Mouse (Mus musculus) liver, embryonic 15.5 days (tissue): Measurements from ENCODE around the gene Fgf9. TPM values are rescaled to one million over a fixed set of nuclear protein-coding genes. Genes with fewer than 3 reads are reported as not detected.

Source experiments
- ATAC-seq: fragments of 200-750 bp; cut with Nextera tagmentation; 2 replicates; pipeline ENCODE4 v1.8.0; 2017; ENCODE audit warnings: moderate number of reproducible peaks, mild to moderate bottlenecking, moderate library complexity; ENCODE audit not compliant: insufficient read depth
- H3K27ac ChIP-seq: fragments of 300-500 bp; sonication (generic); replicated peaks from 2 replicates; pipeline ENCODE4 v1.5.1; 2015; ENCODE audit warnings: mild to moderate bottlenecking, inconsistent platforms
- H3K27me3 ChIP-seq: fragments of 300-500 bp; sonication (generic); 2 replicates; pipeline ENCODE4 v1.6.1; 2015; ENCODE audit warnings: mild to moderate bottlenecking, inconsistent platforms
- H3K36me3 ChIP-seq: fragments of 300-500 bp; sonication (generic); replicated peaks from 2 replicates; pipeline ENCODE4 v1.6.1; 2015; ENCODE audit warnings: moderate library complexity, mild to moderate bottlenecking, inconsistent platforms
- H3K4me1 ChIP-seq: fragments of 300-500 bp; sonication (generic); replicated peaks from 2 replicates; pipeline ENCODE4 v1.6.1; 2015; ENCODE audit warnings: inconsistent platforms
- H3K4me2 ChIP-seq: fragments of 300-500 bp; sonication (generic); 2 replicates; pipeline ENCODE4 v1.6.1; 2015; ENCODE audit warnings: moderate library complexity, mild to moderate bottlenecking, inconsistent platforms
- H3K4me3 ChIP-seq: fragments of 300-500 bp; sonication (generic); replicated peaks from 2 replicates; pipeline ENCODE4 v1.5.1; 2015; ENCODE audit warnings: mild to moderate bottlenecking, inconsistent platforms
- H3K9ac ChIP-seq: fragments of 300-500 bp; sonication (generic); 2 replicates; pipeline ENCODE4 v1.6.1; 2015; ENCODE audit warnings: moderate library complexity, mild to moderate bottlenecking, inconsistent platforms
- H3K9me3 ChIP-seq: fragments of 300-500 bp; sonication (generic); replicated peaks from 2 replicates; pipeline ENCODE4 v1.6.1; 2016; ENCODE audit warnings: inconsistent platforms
- WGBS: fragments of 180-500 bp; shearing (Covaris S2); methylation state at CpG from one replicate; pipeline ENCODE4 v1.1.7; 2015; ENCODE audit warnings: mixed read lengths; ENCODE audit not compliant: insufficient replicate concordance; 5-methylcytosine and 5-hydroxymethylcytosine counted together
- polyA plus RNA-seq: library from polyadenylated mRNA; unstranded; fragments of >200 nt; fragmentation: Nextera tagmentation; extraction: Ambion mirVana; gene quantifications from 2 replicates; pipeline ENCODE4 v1.2.1, GENCODE M21; 2015

Fgf9 gene
- polyA plus RNA-seq, 1 experiment from 2014 or later = 0.30 TPM

- no peak for ATAC-seq
- no peak overlapping the region for H3K4me3 ChIP-seq
- 68% methylated on average over 5 of the region's 5 CpGs for WGBS
- no peaks in the 10 kb centered on the region for H3K36me3 ChIP-seq
- H3K9me3 ChIP-seq = no peaks in the 10 kb centered on the region
- no peak overlapping the region for H3K27ac ChIP-seq
- no peak overlapping the region for H3K9ac ChIP-seq
- H3K4me2 ChIP-seq = no peak overlapping the region
- 0 out of 2 replicates have a peak, but pooled peaks cover 4% of the 10 kb centered on the region for H3K27me3 ChIP-seq
- H3K4me1 ChIP-seq = no peaks in the 10 kb centered on the region
Observed at GRCm38 (mm10) chr14:58089486-58089885, 19.1 kb downstream of the Fgf9 start.

- Histone ChIP-seq H3K4me2 (no peak overlapping the region), H3K27me3 (0 out of 2 replicates have a peak, but pooled peaks cover under 1% of the 10 kb centered on the region), H3K36me3 (no peaks in the 10 kb centered on the region), H3K9me3 (no peaks in the 10 kb centered on the region), H3K27ac (no peak overlapping the region), H3K4me3 (no peak overlapping the region), H3K4me1 (no peaks in the 10 kb centered on the region), H3K9ac (no peak overlapping the region)
- 57% methylated on average over 10 of the region's 10 CpGs for WGBS
- ATAC-seq = no peak
Observed at GRCm38 (mm10) chr14:58091321-58091720, 21.0 kb downstream of the Fgf9 start.

GRCm38 (mm10) chr14:58099599-58099998 is 29.3 kb downstream of the Fgf9 start:
- H3K4me3 ChIP-seq = no peak overlapping the region
- H3K9me3 ChIP-seq = no peaks in the 10 kb centered on the region
- H3K9ac ChIP-seq = no peak overlapping the region
- no peak overlapping the region for H3K27ac ChIP-seq
- no peak for ATAC-seq
- H3K4me2 ChIP-seq = no peak overlapping the region
- no peaks in the 10 kb centered on the region for H3K4me1 ChIP-seq
- no peaks in the 10 kb centered on the region for H3K36me3 ChIP-seq
- no peaks in the 10 kb centered on the region for H3K27me3 ChIP-seq
- 74% methylated on average over 8 of the region's 8 CpGs for WGBS

- Histone ChIP-seq H3K9me3 (no peaks in the 10 kb centered on the region), H3K4me2 (no peak overlapping the region), H3K9ac (no peak overlapping the region), H3K27me3 (no peaks in the 10 kb centered on the region), H3K36me3 (no peaks in the 10 kb centered on the region), H3K4me1 (no peaks in the 10 kb centered on the region), H3K27ac (no peak overlapping the region), H3K4me3 (no peak overlapping the region)
- 27% methylated on average over 6 of the region's 6 CpGs for WGBS
- ATAC-seq = no peak
Observed at GRCm38 (mm10) chr14:58101298-58101697, 31.0 kb downstream of the Fgf9 start.

- Histone ChIP-seq H3K36me3 (no peaks in the 10 kb centered on the region), H3K27me3 (no peaks in the 10 kb centered on the region), H3K9ac (no peak overlapping the region), H3K4me3 (no peak overlapping the region), H3K9me3 (no peaks in the 10 kb centered on the region), H3K4me1 (no peaks in the 10 kb centered on the region), H3K4me2 (no peak overlapping the region), H3K27ac (no peak overlapping the region)
- WGBS = 58% methylated on average over 8 of the region's 8 CpGs
- ATAC-seq = no peak
Observed at GRCm38 (mm10) chr14:58104266-58104665, 33.9 kb downstream of the Fgf9 start.

GRCm38 (mm10) chr14:58105596-58105995 is 35.2 kb downstream of the Fgf9 start:
- H3K4me1 ChIP-seq = no peaks in the 10 kb centered on the region
- no peak overlapping the region for H3K4me3 ChIP-seq
- no peak overlapping the region for H3K4me2 ChIP-seq
- no peak overlapping the region for H3K9ac ChIP-seq
- no peak overlapping the region for H3K27ac ChIP-seq
- no peaks in the 10 kb centered on the region for H3K9me3 ChIP-seq
- no peak for ATAC-seq
- 63% methylated on average over 5 of the region's 5 CpGs for WGBS
- H3K36me3 ChIP-seq = no peaks in the 10 kb centered on the region
- no peaks in the 10 kb centered on the region for H3K27me3 ChIP-seq

- Histone ChIP-seq H3K27ac (no peak overlapping the region), H3K4me3 (no peak overlapping the region), H3K9me3 (no peaks in the 10 kb centered on the region), H3K4me1 (no peaks in the 10 kb centered on the region), H3K36me3 (no peaks in the 10 kb centered on the region), H3K4me2 (no peak overlapping the region), H3K9ac (no peak overlapping the region), H3K27me3 (no peaks in the 10 kb centered on the region)
- no peak for ATAC-seq
- 78% methylated on average over 9 of the region's 9 CpGs for WGBS
Observed at GRCm38 (mm10) chr14:58109601-58110000, 39.3 kb downstream of the Fgf9 start.

- H3K27ac ChIP-seq = no peak overlapping the region
- WGBS = 77% methylated on average over 10 of the region's 10 CpGs
- H3K4me3 ChIP-seq = no peak overlapping the region
- H3K9me3 ChIP-seq = no peaks in the 10 kb centered on the region
- H3K36me3 ChIP-seq = no peaks in the 10 kb centered on the region
- H3K4me2 ChIP-seq = no peak overlapping the region
- no peak overlapping the region for H3K9ac ChIP-seq
- no peaks in the 10 kb centered on the region for H3K27me3 ChIP-seq
- H3K4me1 ChIP-seq = no peaks in the 10 kb centered on the region
- ATAC-seq = no peak
Observed at GRCm38 (mm10) chr14:58111562-58111961, 41.2 kb downstream of the Fgf9 start.

- Histone ChIP-seq H3K27ac (no peak overlapping the region), H3K4me1 (no peaks in the 10 kb centered on the region), H3K9ac (no peak overlapping the region), H3K9me3 (no peaks in the 10 kb centered on the region), H3K36me3 (no peaks in the 10 kb centered on the region), H3K27me3 (no peaks in the 10 kb centered on the region), H3K4me2 (no peak overlapping the region), H3K4me3 (no peak overlapping the region)
- 43% methylated on average over 3 of the region's 3 CpGs for WGBS
- no peak for ATAC-seq
Observed at GRCm38 (mm10) chr14:58112341-58112740, 42.0 kb downstream of the Fgf9 start.

GRCm38 (mm10) chr14:58113180-58113579 is 42.8 kb downstream of the Fgf9 start:
- Histone ChIP-seq H3K27ac (no peak overlapping the region), H3K9ac (no peak overlapping the region), H3K9me3 (no peaks in the 10 kb centered on the region), H3K4me2 (no peak overlapping the region), H3K36me3 (no peaks in the 10 kb centered on the region), H3K4me1 (no peaks in the 10 kb centered on the region), H3K27me3 (no peaks in the 10 kb centered on the region), H3K4me3 (no peak overlapping the region)
- ATAC-seq = no peak
- 41% methylated on average over 6 of the region's 6 CpGs for WGBS

GRCm38 (mm10) chr14:58114146-58114545 is 43.8 kb downstream of the Fgf9 start:
- H3K27me3 ChIP-seq = no peaks in the 10 kb centered on the region
- H3K4me3 ChIP-seq = no peak overlapping the region
- H3K36me3 ChIP-seq = no peaks in the 10 kb centered on the region
- no peaks in the 10 kb centered on the region for H3K9me3 ChIP-seq
- H3K4me2 ChIP-seq = no peak overlapping the region
- ATAC-seq = no peak
- H3K27ac ChIP-seq = no peak overlapping the region
- 60% methylated on average over 2 of the region's 2 CpGs for WGBS
- no peak overlapping the region for H3K9ac ChIP-seq
- H3K4me1 ChIP-seq = no peaks in the 10 kb centered on the region

- no peak overlapping the region for H3K4me3 ChIP-seq
- ATAC-seq = no peak
- no peak overlapping the region for H3K27ac ChIP-seq
- H3K4me2 ChIP-seq = no peak overlapping the region
- H3K9ac ChIP-seq = no peak overlapping the region
- H3K27me3 ChIP-seq = no peaks in the 10 kb centered on the region
- no peaks in the 10 kb centered on the region for H3K9me3 ChIP-seq
- H3K36me3 ChIP-seq = no peaks in the 10 kb centered on the region
- no peaks in the 10 kb centered on the region for H3K4me1 ChIP-seq
Observed at GRCm38 (mm10) chr14:58124625-58125024, 54.3 kb downstream of the Fgf9 start.
